Mouse (Mus musculus) embryo, embryonic 9.5 days (tissue): ENCODE measurements around the gene Pcca.

Experiments
- DNase-seq: peaks from one replicate; pipeline ENCODE4 v3.0.0-alpha.2; 2017; ENCODE audit errors: extremely low spot score

Pcca gene

GRCm38 (mm10) chr14:122747860-122748842 is 214.0 kb downstream of the Pcca start:
- DNase-seq: no peak

GRCm38 (mm10) chr14:122751552-122751951 is 217.4 kb downstream of the Pcca start:
- no peak for DNase-seq

- no peak for DNase-seq
Observed at GRCm38 (mm10) chr14:122753278-122753677, 219.2 kb downstream of the Pcca start.

- DNase-seq: no peak
Observed at GRCm38 (mm10) chr14:122754311-122754710, 220.2 kb downstream of the Pcca start.

- peak; percentile 49 for DNase-seq
Observed at GRCm38 (mm10) chr14:122755559-122755958, 221.4 kb downstream of the Pcca start.

- no peak for DNase-seq
Observed at GRCm38 (mm10) chr14:122756671-122757070, 222.5 kb downstream of the Pcca start.

- DNase-seq: no peak
Observed at GRCm38 (mm10) chr14:122759890-122760289, 225.8 kb downstream of the Pcca start.

- DNase-seq: no peak
Observed at GRCm38 (mm10) chr14:122760803-122761202, 226.7 kb downstream of the Pcca start.

- DNase-seq: no peak
Observed at GRCm38 (mm10) chr14:122762603-122763002, 228.5 kb downstream of the Pcca start.

- no peak for DNase-seq
Observed at GRCm38 (mm10) chr14:122765951-122766350, 231.8 kb downstream of the Pcca start.

- DNase-seq: no peak
Observed at GRCm38 (mm10) chr14:122766448-122766847, 232.3 kb downstream of the Pcca start.

- DNase-seq: no peak
Observed at GRCm38 (mm10) chr14:122784701-122785100, 250.6 kb downstream of the Pcca start.

- no peak for DNase-seq
Observed at GRCm38 (mm10) chr14:122788199-122788598, 254.1 kb downstream of the Pcca start.

- DNase-seq: no peak
Observed at GRCm38 (mm10) chr14:122790111-122790510, 256.0 kb downstream of the Pcca start.

GRCm38 (mm10) chr14:122793368-122793767 is 259.2 kb downstream of the Pcca start:
- no peak for DNase-seq

GRCm38 (mm10) chr14:122800296-122800695 is 266.2 kb downstream of the Pcca start:
- DNase-seq: no peak

GRCm38 (mm10) chr14:122821002-122821401 is 286.9 kb downstream of the Pcca start:
- no peak for DNase-seq

- no peak for DNase-seq
Observed at GRCm38 (mm10) chr14:122823791-122824190, 289.7 kb downstream of the Pcca start.

- no peak for DNase-seq
Observed at GRCm38 (mm10) chr14:122825464-122825863, 291.3 kb downstream of the Pcca start.

GRCm38 (mm10) chr14:122830433-122830832 is 296.3 kb downstream of the Pcca start:
- DNase-seq: no peak

- DNase-seq: no peak
Observed at GRCm38 (mm10) chr14:122833666-122834065, 299.5 kb downstream of the Pcca start.

- no peak for DNase-seq
Observed at GRCm38 (mm10) chr14:122834753-122835152, 300.6 kb downstream of the Pcca start.

GRCm38 (mm10) chr14:122835487-122836190 is 301.5 kb downstream of the Pcca start:
- no peak for DNase-seq
